Mouse (Mus musculus) heart, adult 2 months (tissue): ENCODE results near the gene Tfap2d.

Experiments used
- CTCF ChIP-seq: fragments of 200-600 bp; IDR thresholded peaks from 2 replicates; pipeline ENCODE4 v1.8.1; 2022; ENCODE audit warnings: antibody characterized with exemption, mild to moderate bottlenecking, moderate library complexity
- EP300 ChIP-seq: fragments of 200-500 bp; IDR thresholded peaks from 2 replicates; pipeline ENCODE4 v1.6.1; 2011; ENCODE audit warnings: low read depth, low read length, control low read depth; ENCODE audit not compliant: insufficient read depth
- POLR2A ChIP-seq: fragments of 200-500 bp; IDR thresholded peaks from 2 replicates; pipeline ENCODE4 v1.6.1; 2011; ENCODE audit warnings: mild to moderate bottlenecking, low read depth, low read length, control low read depth; ENCODE audit not compliant: insufficient read depth

- TF ChIP-seq CTCF (no peak), EP300 (no peak), POLR2A (no peak)
Measured at GRCm38 (mm10) chr1:19208641-19209358, 106.0 kb downstream of the Tfap2d start, which contains the start of gene Tfap2b.
